Mouse (Mus musculus) limb, embryonic 14.5 days (tissue): ENCODE measurements around the gene Psmg4. TPM values are rescaled to one million over a fixed set of nuclear protein-coding genes. Genes with fewer than 3 reads are reported as not detected.

Source experiments
- ATAC-seq: fragments of 200-750 bp; cut with Nextera tagmentation; 2 replicates; pipeline ENCODE4 v1.8.0; 2017; ENCODE audit warnings: low read depth, moderate number of reproducible peaks, moderate TSS enrichment; ENCODE audit not compliant: low FRiP score
- DNase-seq: peaks from one replicate; pipeline ENCODE4 v3.0.0-alpha.2; 2015; ENCODE audit warnings: low spot score
- H3K27ac ChIP-seq: fragments of 300-500 bp; sonication (generic); replicated peaks from 2 replicates; pipeline ENCODE4 v1.5.1; 2014; ENCODE audit warnings: low read depth, mild to moderate bottlenecking, low read length, moderate library complexity, mixed read lengths
- H3K27me3 ChIP-seq: fragments of 300-500 bp; sonication (generic); 2 replicates; pipeline ENCODE4 v1.6.1; 2014; ENCODE audit warnings: low read length, mixed read lengths; ENCODE audit not compliant: control insufficient read depth, insufficient read depth
- H3K36me3 ChIP-seq: fragments of 300-500 bp; sonication (generic); 2 replicates; pipeline ENCODE4 v1.6.1; 2014; ENCODE audit warnings: mild to moderate bottlenecking, low read length, moderate library complexity, mixed read lengths; ENCODE audit not compliant: control insufficient read depth, insufficient read depth
- H3K4me1 ChIP-seq: fragments of 300-500 bp; sonication (generic); 2 replicates; pipeline ENCODE4 v1.6.1; 2014; ENCODE audit warnings: antibody characterized with exemption, low read length, mixed read lengths; ENCODE audit not compliant: control insufficient read depth, insufficient read depth
- H3K4me2 ChIP-seq: fragments of 300-500 bp; sonication (generic); replicated peaks from 2 replicates; pipeline ENCODE4 v1.6.1; 2014; ENCODE audit warnings: low read depth, mild to moderate bottlenecking, low read length, moderate library complexity; ENCODE audit not compliant: severe bottlenecking
- H3K4me3 ChIP-seq: fragments of 300-500 bp; sonication (generic); replicated peaks from 2 replicates; pipeline ENCODE4 v1.5.1; 2014; ENCODE audit warnings: low read length
- H3K9ac ChIP-seq: fragments of 300-500 bp; sonication (generic); 2 replicates; pipeline ENCODE4 v1.6.1; 2014; ENCODE audit warnings: mild to moderate bottlenecking, low read depth, low read length, moderate library complexity; ENCODE audit not compliant: severe bottlenecking
- H3K9me3 ChIP-seq: fragments of 300-500 bp; sonication (generic); 2 replicates; pipeline ENCODE4 v1.6.1; 2016; ENCODE audit warnings: low read length; ENCODE audit not compliant: control insufficient read depth
- POLR2A ChIP-seq: fragments of 200-500 bp; IDR thresholded peaks from 2 replicates; pipeline ENCODE4 v1.8.0; 2012; ENCODE audit warnings: inconsistent platforms, mild to moderate bottlenecking, moderate library complexity, borderline replicate concordance; ENCODE audit not compliant: insufficient read depth, insufficient read length; ENCODE audit errors: extremely low read depth
- WGBS: fragments of 180-500 bp; shearing (Covaris S2); extraction: QIAGEN DNeasy Blood & Tissue Kit; methylation state at CpG from one replicate; pipeline ENCODE4 v1.1.7; 2014; 5-methylcytosine and 5-hydroxymethylcytosine counted together
- polyA plus RNA-seq, 2 experiments: library from polyadenylated mRNA; depleted of rRNA in 1 of 2; stranded (reverse) in 1 of 2; unstranded in 1 of 2; fragments of >200 nt; fragmentation: Nextera tagmentation in 1 of 2; extraction: Ambion mirVana in 1 of 2; gene quantifications; 2 replicates each; pipeline versions ENCODE4 v1.2.1 to v1.2.3; 2012 to 2014

Psmg4 gene
- polyA plus RNA-seq, 2 experiments = 83.8 to 133 TPM

DNA sequence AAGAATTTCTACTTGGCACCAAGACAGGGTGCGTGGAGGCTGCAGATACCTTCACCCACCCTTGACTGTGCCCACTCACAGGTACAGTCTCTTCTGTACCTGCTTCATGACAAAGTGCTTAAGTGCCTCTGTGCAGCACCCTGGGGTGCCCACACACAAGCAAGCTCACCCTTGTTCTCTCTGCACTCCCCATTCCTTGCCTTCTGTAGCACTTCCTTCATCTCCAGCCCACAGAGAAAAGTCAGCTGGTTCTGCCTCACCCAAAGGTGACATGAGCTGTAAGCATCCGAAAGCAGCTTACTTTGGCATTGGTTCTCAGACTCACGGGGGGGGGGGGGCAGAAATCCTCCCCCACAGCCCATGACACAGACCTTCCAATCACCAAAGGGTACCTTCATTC, 52.1 kb downstream of the Psmg4 start:
- H3K9me3 ChIP-seq = no peaks in the 10 kb centered on the region
- ATAC-seq = no peak
- DNase-seq = no peak
- H3K9ac ChIP-seq = no peak overlapping the region
- no peaks in the 10 kb centered on the region for H3K36me3 ChIP-seq
- 75% methylated on average over 3 of the region's 3 CpGs for WGBS
- H3K27me3 ChIP-seq = no peaks in the 10 kb centered on the region
- no peak for TF ChIP-seq POLR2A
- H3K4me1 ChIP-seq = 0 out of 2 replicates have a peak, but pooled peaks cover 2% of the 10 kb centered on the region
- H3K4me2 ChIP-seq = no peak overlapping the region
- no peak overlapping the region for H3K4me3 ChIP-seq
- H3K27ac ChIP-seq = no peak overlapping the region

- no peak for DNase-seq
- no peak for ATAC-seq
- no peaks in the 10 kb centered on the region for H3K27me3 ChIP-seq
- H3K27ac ChIP-seq = no peak overlapping the region
- WGBS = 78% methylated on average over 3 of the region's 3 CpGs
- H3K4me2 ChIP-seq = no peak overlapping the region
- H3K9ac ChIP-seq = no peak overlapping the region
- no peak for TF ChIP-seq POLR2A
- no peaks in the 10 kb centered on the region for H3K36me3 ChIP-seq
- no peak overlapping the region for H3K4me3 ChIP-seq
- no peaks in the 10 kb centered on the region for H3K9me3 ChIP-seq
- H3K4me1 ChIP-seq = peaks cover 4% of the 10 kb centered on the region
Measured at GRCm38 (mm10) chr13:34218776-34219175, 56.0 kb downstream of the Psmg4 start.

- Histone ChIP-seq H3K4me3 (no peak overlapping the region), H3K27me3 (no peaks in the 10 kb centered on the region), H3K9me3 (no peaks in the 10 kb centered on the region), H3K4me2 (no peak overlapping the region), H3K36me3 (no peaks in the 10 kb centered on the region), H3K9ac (no peak overlapping the region), H3K27ac (no peak overlapping the region), H3K4me1 (peaks cover 4% of the 10 kb centered on the region)
- DNase-seq = no peak
- no peak for ATAC-seq
- WGBS = 41% methylated on average over 3 of the region's 3 CpGs
- no peak for TF ChIP-seq POLR2A
Measured at GRCm38 (mm10) chr13:34219728-34220127, 57.0 kb downstream of the Psmg4 start.

- peak; percentile 44 for DNase-seq
- Histone ChIP-seq H3K9me3 (no peaks in the 10 kb centered on the region), H3K4me1 (peaks cover 9% of the 10 kb centered on the region), H3K27ac (no peak overlapping the region), H3K27me3 (no peaks in the 10 kb centered on the region), H3K9ac (no peak overlapping the region), H3K4me2 (no peak overlapping the region), H3K4me3 (no peak overlapping the region), H3K36me3 (no peaks in the 10 kb centered on the region)
- no peak for ATAC-seq
- 37% methylated on average over 7 of the region's 7 CpGs for WGBS
- no peak for TF ChIP-seq POLR2A
Measured at GRCm38 (mm10) chr13:34222985-34223384, 60.2 kb downstream of the Psmg4 start.

GRCm38 (mm10) chr13:34226940-34227339, 64.2 kb downstream of the Psmg4 start:
- no peak overlapping the region for H3K4me3 ChIP-seq
- TF ChIP-seq POLR2A = no peak
- 25% methylated on average over 1 of the region's 1 CpGs for WGBS
- no peak overlapping the region for H3K27ac ChIP-seq
- peaks cover 9% of the 10 kb centered on the region for H3K4me1 ChIP-seq
- no peak for DNase-seq
- no peaks in the 10 kb centered on the region for H3K36me3 ChIP-seq
- no peaks in the 10 kb centered on the region for H3K9me3 ChIP-seq
- H3K27me3 ChIP-seq = no peaks in the 10 kb centered on the region
- H3K4me2 ChIP-seq = no peak overlapping the region
- no peak for ATAC-seq
- no peak overlapping the region for H3K9ac ChIP-seq

Other genes starting within 250 kb of the Psmg4 start
- gene Nqo2, start 198.3 kb upstream of the Psmg4 start, polyA plus RNA-seq (2012; rRNA removed) = 8.1 and 10.1 TPM in 2 replicates
- gene Nqo2, start 198.3 kb upstream of the Psmg4 start, polyA plus RNA-seq (2014; fragmentation: Nextera tagmentation; extraction: Ambion mirVana) = 15.4 and 16.1 TPM in 2 replicates
- 8.7 and 10.7 TPM in 2 replicates for gene Ripk1, start 160.6 kb upstream of the Psmg4 start, polyA plus RNA-seq (2012; rRNA removed)
- 16.1 and 17.1 TPM in 2 replicates for gene Ripk1, start 160.6 kb upstream of the Psmg4 start, polyA plus RNA-seq (2014; fragmentation: Nextera tagmentation; extraction: Ambion mirVana)
- gene Serpinb6a, start 160.2 kb upstream of the Psmg4 start, polyA plus RNA-seq (2012; rRNA removed) = 58.0 and 61.7 TPM in 2 replicates
- 83.2 and 85.5 TPM in 2 replicates for gene Serpinb6a, start 160.2 kb upstream of the Psmg4 start, polyA plus RNA-seq (2014; fragmentation: Nextera tagmentation; extraction: Ambion mirVana)
- gene Bphl, start 125.4 kb upstream of the Psmg4 start, polyA plus RNA-seq (2012; rRNA removed) = 34.4 and 37.9 TPM in 2 replicates
- gene Bphl, start 125.4 kb upstream of the Psmg4 start, polyA plus RNA-seq (2014; fragmentation: Nextera tagmentation; extraction: Ambion mirVana) = 44.3 and 49.9 TPM in 2 replicates
- gene Tubb2a, start 85.0 kb upstream of the Psmg4 start, polyA plus RNA-seq (2012; rRNA removed) = 328 and 445 TPM in 2 replicates
- 150 and 170 TPM in 2 replicates for gene Tubb2a, start 85.0 kb upstream of the Psmg4 start, polyA plus RNA-seq (2014; fragmentation: Nextera tagmentation; extraction: Ambion mirVana)
- gene Tubb2b, start 32.5 kb upstream of the Psmg4 start, polyA plus RNA-seq (2012; rRNA removed) = 376 and 378 TPM in 2 replicates
- 28.5 TPM in 2 replicates for gene Tubb2b, start 32.5 kb upstream of the Psmg4 start, polyA plus RNA-seq (2014; fragmentation: Nextera tagmentation; extraction: Ambion mirVana)
- 16.6 and 22.5 TPM in 2 replicates for gene Slc22a23, start 182.2 kb downstream of the Psmg4 start, polyA plus RNA-seq (2012; rRNA removed)
- 6.4 and 8.5 TPM in 2 replicates for gene Slc22a23, start 182.2 kb downstream of the Psmg4 start, polyA plus RNA-seq (2014; fragmentation: Nextera tagmentation; extraction: Ambion mirVana)